Mouse (Mus musculus) CH12.LX (cell line): ENCODE results near the gene Cldn19. TPM values are rescaled to one million over a fixed set of nuclear protein-coding genes. Genes with fewer than 3 reads are reported as not detected.

ENCODE experiments used
- DNase-seq: peaks from one replicate; pipeline ENCODE4 v3.0.0-alpha.2; 2013; ENCODE audit errors: extremely low read depth
- H3K27ac ChIP-seq: 2 replicates; pipeline ENCODE4 v1.5.1; 2012; ENCODE audit warnings: low read depth, mild to moderate bottlenecking, control low read depth, moderate library complexity; ENCODE audit not compliant: insufficient read depth
- H3K27me3 ChIP-seq: replicated peaks from 2 replicates; pipeline ENCODE3; 2012; ENCODE audit warnings: inconsistent platforms
- H3K36me3 ChIP-seq, 2 experiments: replicated peaks in 1 of 2; 2 replicates each; pipeline versions ENCODE3 to v1.6.1; 2012; ENCODE audit warnings: inconsistent platforms in 1 of 2, low read length in 1 of 2, mild to moderate bottlenecking in 1 of 2, mixed read lengths in 1 of 2, moderate library complexity in 1 of 2; ENCODE audit not compliant: control insufficient read depth in 1 of 2, insufficient read depth in 1 of 2
- H3K4me1 ChIP-seq, 2 experiments: 2 replicates each; pipeline ENCODE4 v1.6.1; 2012; ENCODE audit warnings: inconsistent platforms in 1 of 2, moderate library complexity in 1 of 2; ENCODE audit not compliant: insufficient read depth in 2 of 2, control insufficient read depth in 1 of 2
- H3K4me2 ChIP-seq: 2 replicates; pipeline ENCODE4 v1.6.1; 2012; ENCODE audit warnings: low read depth, mild to moderate bottlenecking, control low read depth; ENCODE audit not compliant: poor library complexity, insufficient read depth, severe bottlenecking
- H3K4me3 ChIP-seq, 3 experiments: fragments of 150-350 bp in 1 of 3; sonication (generic) in 1 of 3; replicated peaks in 1 of 3; 2 replicates each; pipeline versions ENCODE3 to v1.5.1; 2011 to 2012; ENCODE audit warnings: low read depth in 2 of 3, low read length in 2 of 3, mild to moderate bottlenecking in 2 of 3, moderate library complexity in 2 of 3, control low read depth in 1 of 3, improper control_type of control experiment in 1 of 3, inconsistent platforms in 1 of 3, mixed read lengths in 1 of 3; ENCODE audit not compliant: poor library complexity in 1 of 3
- H3K79me2 ChIP-seq: replicated peaks from 2 replicates; pipeline ENCODE4 v1.6.1; 2012; ENCODE audit warnings: mild to moderate bottlenecking, moderate library complexity; ENCODE audit not compliant: control insufficient read depth, poor library complexity, insufficient read depth, severe bottlenecking; ENCODE audit errors: extremely low read depth
- H3K9ac ChIP-seq: 2 replicates; pipeline ENCODE4 v1.6.1; 2012; ENCODE audit warnings: low read depth, mild to moderate bottlenecking, control low read depth, moderate library complexity; ENCODE audit not compliant: insufficient read depth
- H3K9me3 ChIP-seq: replicated peaks from 2 replicates; pipeline ENCODE3; 2012; ENCODE audit warnings: low read length, inconsistent platforms, mixed read lengths
- CHD2 ChIP-seq: IDR thresholded peaks from 2 replicates; pipeline ENCODE4 v1.6.1; 2011; ENCODE audit warnings: low read length, improper control_type of control experiment
- CTCF ChIP-seq, 2 experiments: IDR thresholded peaks in 1 of 2; conservative IDR thresholded peaks in 1 of 2; 2 replicates each; pipeline ENCODE4 v1.5.1; 2011 to 2012; ENCODE audit warnings: low read depth in 2 of 2, low read length in 2 of 2, improper control_type of control experiment in 1 of 2, inconsistent platforms in 1 of 2, mild to moderate bottlenecking in 1 of 2, moderate library complexity in 1 of 2
- ELF1 ChIP-seq: IDR thresholded peaks from 2 replicates; pipeline ENCODE4 v1.6.1; 2014; ENCODE audit warnings: low read depth, mild to moderate bottlenecking, inconsistent platforms, low read length, improper control_type of control experiment
- EP300 ChIP-seq: IDR thresholded peaks from 2 replicates; pipeline ENCODE4 v1.6.1; 2011; ENCODE audit warnings: low read length, improper control_type of control experiment
- ETS1 ChIP-seq: conservative IDR thresholded peaks from 2 replicates; pipeline ENCODE4 v1.6.1; 2012; ENCODE audit warnings: low read depth, mild to moderate bottlenecking, inconsistent platforms, low read length, improper control_type of control experiment, moderate library complexity
- GABPA ChIP-seq: IDR thresholded peaks from 2 replicates; pipeline ENCODE4 v1.6.1; 2012; ENCODE audit warnings: low read depth, low read length, improper control_type of control experiment, inconsistent platforms; ENCODE audit not compliant: insufficient replicate concordance
- HCFC1 ChIP-seq: IDR thresholded peaks from 2 replicates; pipeline ENCODE4 v1.6.1; 2012; ENCODE audit warnings: low read depth, mild to moderate bottlenecking, inconsistent platforms, low read length, improper control_type of control experiment
- IRF4 ChIP-seq: IDR thresholded peaks from 2 replicates; pipeline ENCODE4 v1.6.1; 2014; ENCODE audit warnings: low read depth, mild to moderate bottlenecking, inconsistent platforms, low read length, improper control_type of control experiment
- JUND ChIP-seq: conservative IDR thresholded peaks from 2 replicates; pipeline ENCODE4 v1.6.1; 2011; ENCODE audit warnings: low read depth, low read length, improper control_type of control experiment
- KAT2A ChIP-seq: IDR thresholded peaks from 2 replicates; pipeline ENCODE4 v1.6.1; 2012; ENCODE audit warnings: low read length, improper control_type of control experiment, inconsistent platforms; ENCODE audit not compliant: insufficient replicate concordance
- MAFK ChIP-seq: IDR thresholded peaks from 2 replicates; pipeline ENCODE4 v1.6.1; 2011; ENCODE audit warnings: low read length, improper control_type of control experiment; ENCODE audit not compliant: insufficient replicate concordance
- MAZ ChIP-seq: IDR thresholded peaks from 2 replicates; pipeline ENCODE4 v1.6.1; 2012; ENCODE audit warnings: low read depth, mild to moderate bottlenecking, inconsistent platforms, low read length, improper control_type of control experiment, moderate library complexity
- MEF2A ChIP-seq: IDR thresholded peaks from 2 replicates; pipeline ENCODE4 v1.6.1; 2014; ENCODE audit warnings: low read depth, mild to moderate bottlenecking, inconsistent platforms, low read length, improper control_type of control experiment, borderline replicate concordance
- MYC ChIP-seq: IDR thresholded peaks from 2 replicates; pipeline ENCODE4 v1.6.1; 2011; ENCODE audit warnings: low read depth, mild to moderate bottlenecking, improper control_type of control experiment, low read length
- NELFE ChIP-seq: IDR thresholded peaks from 2 replicates; pipeline ENCODE4 v1.6.1; 2011; ENCODE audit warnings: low read depth, low read length, improper control_type of control experiment
- PAX5 ChIP-seq: IDR thresholded peaks from 2 replicates; pipeline ENCODE4 v1.6.1; 2012; ENCODE audit warnings: low read length, inconsistent platforms, mixed read lengths
- POLR2AphosphoS2 ChIP-seq: IDR thresholded peaks from 2 replicates; pipeline ENCODE4 v1.6.1; 2011; ENCODE audit warnings: low read depth, low read length, improper control_type of control experiment
- RCOR1 ChIP-seq: conservative IDR thresholded peaks from 2 replicates; pipeline ENCODE4 v1.6.1; 2012; ENCODE audit warnings: low read depth, mild to moderate bottlenecking, inconsistent platforms, low read length, improper control_type of control experiment
- SIN3A ChIP-seq: IDR thresholded peaks from 2 replicates; pipeline ENCODE4 v1.6.1; 2012; ENCODE audit warnings: low read length, improper control_type of control experiment, inconsistent platforms
- TBP ChIP-seq: conservative IDR thresholded peaks from 2 replicates; pipeline ENCODE4 v1.6.1; 2011; ENCODE audit warnings: low read depth, low read length, improper control_type of control experiment
- TCF12 ChIP-seq: IDR thresholded peaks from 2 replicates; pipeline ENCODE4 v1.6.1; 2014; ENCODE audit warnings: low read depth, mild to moderate bottlenecking, inconsistent platforms, low read length, improper control_type of control experiment
- USF1 ChIP-seq: IDR thresholded peaks from 2 replicates; pipeline ENCODE4 v1.6.1; 2014; ENCODE audit warnings: low read depth, mild to moderate bottlenecking, inconsistent platforms, low read length, improper control_type of control experiment
- USF2 ChIP-seq: conservative IDR thresholded peaks from 2 replicates; pipeline ENCODE4 v1.6.1; 2011; ENCODE audit warnings: low read depth, low read length, improper control_type of control experiment
- ZC3H11A ChIP-seq: IDR thresholded peaks from 2 replicates; pipeline ENCODE4 v1.6.1; 2012; ENCODE audit warnings: low read depth, mild to moderate bottlenecking, inconsistent platforms, low read length, improper control_type of control experiment
- ZKSCAN1 ChIP-seq: IDR thresholded peaks from 2 replicates; pipeline ENCODE4 v1.6.1; 2012; ENCODE audit warnings: low read depth, inconsistent platforms, low read length, improper control_type of control experiment, borderline replicate concordance
- ZNF384 ChIP-seq: IDR thresholded peaks from 2 replicates; pipeline ENCODE4 v1.6.1; 2012; ENCODE audit warnings: low read depth, low read length, improper control_type of control experiment, inconsistent platforms
- dilution Hi-C: fragments of 300-500 bp; cut with MboI; formaldehyde crosslinking; loops from 2 replicates; pipeline ENCODE4 v1.14.3; 2020; ENCODE audit warnings: low sequenced_read_pairs; ENCODE audit not compliant: extremely low pct_unique_long_range_greater_than_20kb, extremely low pct_ligation_motif_present
- in situ Hi-C: fragments of 300-500 bp; cut with MboI; formaldehyde crosslinking; loops from 3 replicates; pipeline ENCODE4 v1.14.3; 2019; ENCODE audit warnings: low sequenced_read_pairs, low pct_ligation_motif_present, low pct_unique_long_range_greater_than_20kb, mixed read lengths
- polyA plus RNA-seq: library from polyadenylated mRNA; unstranded; fragments of >175 nt; gene quantifications from 2 replicates; pipeline ENCODE4 v1.2.1, GENCODE M21; 2012; ENCODE audit warnings: low read depth; ENCODE audit not compliant: insufficient read length
- total RNA-seq, 2 experiments: library from RNA; depleted of rRNA; stranded (reverse); fragments of 300-350 nt in 1 of 2; fragments of >200 nt in 1 of 2; gene quantifications; 2 replicates each; pipeline ENCODE4 v1.2.3; 2012 to 2014

The Cldn19 gene
- total and polyA plus RNA-seq, 3 experiments, result 0.09 TPM; not detected in 2

GRCm38 (mm10) chr4:119301777-119302176 lies 46.6 kb downstream of the Cldn19 start:
- DNase-seq, result no peak
- dilution Hi-C loops, result no loop called here
- Histone ChIP-seq H3K4me2 (no peak overlapping the region), H3K27me3 (no peaks in the 10 kb centered on the region)
- TF ChIP-seq IRF4 (no peak), RCOR1 (no peak), KAT2A (no peak), JUND (no peak), GABPA (no peak), MAFK (no peak), EP300 (no peak), HCFC1 (no peak), ELF1 (no peak), MAZ (no peak), ZNF384 (no peak), USF2 (no peak), CHD2 (no peak), TBP (no peak), USF1 (no peak), ETS1 (no peak), TCF12 (no peak), SIN3A (no peak)
- TF ChIP-seq, all 38 proteins: peak for 0
- Histone ChIP-seq H3K9ac (no peak overlapping the region), H3K4me3 (no peak overlapping the region), H3K9me3 (no peaks in the 10 kb centered on the region), H3K27ac (no peak overlapping the region), H3K79me2 (no peaks in the 10 kb centered on the region), H3K36me3 (peaks cover 7 to 38% of the 10 kb centered on the region in 2 experiments), H3K4me1 (peaks cover 3 to 15% of the 10 kb centered on the region in 2 experiments; a peak in 2 of 4 replicates)
- in situ Hi-C loops, result no loop called here

DNA sequence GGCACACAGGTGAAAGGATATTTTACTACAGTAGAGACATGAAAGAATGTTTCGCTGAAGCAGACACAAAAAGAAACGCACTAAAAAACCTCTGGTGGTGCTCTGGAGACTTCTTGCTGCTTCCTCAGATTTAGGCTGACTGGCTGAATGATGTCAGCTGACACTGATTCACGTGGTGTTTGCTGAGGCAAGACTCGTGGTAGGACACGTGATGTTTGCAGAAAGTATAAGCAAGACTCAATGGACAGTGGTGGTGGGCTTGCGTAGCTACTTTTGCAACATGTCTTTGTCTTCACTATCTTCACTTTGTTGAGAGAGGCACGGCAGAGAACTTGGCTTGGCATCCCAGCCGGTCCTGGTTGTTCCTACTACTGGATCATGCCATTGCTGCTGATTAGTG lies 48.1 kb downstream of the Cldn19 start:
- peaks cover 4 to 12% of the 10 kb centered on the region in 2 experiments; a peak in 2 of 4 replicates for H3K4me1 ChIP-seq
- dilution Hi-C loops, result no loop called here

More for the DNA sequence above, 48.1 kb downstream of the Cldn19 start:
- no peaks in the 10 kb centered on the region for H3K9me3 ChIP-seq
- DNase-seq, result no peak
- H3K79me2 ChIP-seq, result no peaks in the 10 kb centered on the region
- H3K4me2 ChIP-seq, result no peak overlapping the region
- in situ Hi-C loops, result no loop called here
- H3K9ac ChIP-seq, result no peak overlapping the region
- no peaks in the 10 kb centered on the region for H3K27me3 ChIP-seq
- H3K36me3 ChIP-seq, result peaks cover 17 to 53% of the 10 kb centered on the region in 2 experiments
- H3K27ac ChIP-seq, result no peak overlapping the region
- no peak overlapping the region for H3K4me3 ChIP-seq
- TF ChIP-seq ZNF384 (no peak), MYC (no peak), TBP (no peak), PAX5 (no peak), CTCF (conservative IDR thresholded peaks at IDR 0.05 in 1 of 2, IDR thresholded peaks at IDR 0.05 in 1 of 2; ENCODE audit: low read depth in 2 of 2, low read length in 2 of 2) (no peak), POLR2AphosphoS2 (no peak), NELFE (no peak), MEF2A (no peak), IRF4 (no peak), CHD2 (no peak), JUND (no peak), RCOR1 (no peak), ZKSCAN1 (no peak), ETS1 (no peak), ZC3H11A (no peak)
